Comparison of ENCODE assay signal across 9 mouse cellular contexts in genomic region chr11:117965561-117965981, GRCm38 (mm10). TPM values are rescaled to one million over a fixed set of nuclear protein-coding genes. Genes with fewer than 3 reads are reported as not detected.
A peak's percentile ranks its signal among the peaks of the same experiment; 100 is the strongest.
DNase-seq lines count a peak whose midpoint lies in the region; ATAC-seq and TF ChIP-seq lines count a peak whose summit lies in the region.
"Had no signal": no experiment of that assay in that cellular context is flagged by ENCODE, and none has a peak within 500 bp of the region (broad histone marks: within the 10 kb centered on the region; RNA-seq: fewer than 3 reads in every experiment).

No protein-coding gene starts in this region.

- no peak for DNase-seq in stomach, postnatal 0 days (ENCODE audit: low spot score)
- no peak for DNase-seq in spleen, postnatal 36 days (ENCODE audit: low spot score in 2 of 2)
- no peak for DNase-seq in left cerebral cortex, postnatal 36 days (ENCODE audit: low spot score in 2 of 2)
- DNase-seq: right cerebral cortex, adult 18-20 months had no signal

- H3K4me3 ChIP-seq in forebrain, embryonic 12.5 days (replicated peaks), result no peak overlapping the region
- H3K4me3 ChIP-seq in forebrain, embryonic 15.5 days, result no peak overlapping the region
- H3K4me3 ChIP-seq in stomach, embryonic 14.5 days (ENCODE audit: low read depth, low read length), result no peak overlapping the region
- no peak overlapping the region for H3K4me3 ChIP-seq in stomach, postnatal 0 days (ENCODE audit: low read depth, low read length)
- no peak overlapping the region for H3K4me3 ChIP-seq in intestine, embryonic 15.5 days (replicated peaks)
- H3K4me3 ChIP-seq in small intestine, adult 2 months (ENCODE audit: low read depth, low read length), result 0 out of 2 replicates have a peak overlapping the region, but pooled peaks have one; percentile 3

- intact Hi-C loops in left cerebral cortex, postnatal 36 days (cut with DNase I), result no loop called here

- peaks cover 49% of the 10 kb centered on the region for H3K27me3 ChIP-seq in forebrain, embryonic 12.5 days
- no peaks in the 10 kb centered on the region for H3K27me3 ChIP-seq in forebrain, embryonic 15.5 days
- no peaks in the 10 kb centered on the region for H3K27me3 ChIP-seq in stomach, embryonic 14.5 days (ENCODE audit: control insufficient read depth, insufficient read depth, low read length)
- H3K27me3 ChIP-seq in stomach, postnatal 0 days (ENCODE audit: control insufficient read depth, insufficient read depth, low read length), result no peaks in the 10 kb centered on the region
- no peaks in the 10 kb centered on the region for H3K27me3 ChIP-seq in intestine, embryonic 15.5 days (replicated peaks)
- no peaks in the 10 kb centered on the region for H3K27me3 ChIP-seq in small intestine, adult 2 months (ENCODE audit: control insufficient read depth, insufficient read depth, low read length)

- H3K9me3 ChIP-seq in forebrain, embryonic 12.5 days, result no peaks in the 10 kb centered on the region
- no peaks in the 10 kb centered on the region for H3K9me3 ChIP-seq in forebrain, embryonic 15.5 days
- no peaks in the 10 kb centered on the region for H3K9me3 ChIP-seq in stomach, embryonic 14.5 days (ENCODE audit: control insufficient read depth, low read depth, low read length)
- no peaks in the 10 kb centered on the region for H3K9me3 ChIP-seq in stomach, postnatal 0 days (ENCODE audit: control insufficient read depth, low read length)
- H3K9me3 ChIP-seq in intestine, embryonic 15.5 days, result no peaks in the 10 kb centered on the region

- no peak for ATAC-seq in forebrain, embryonic 12.5 days (ENCODE audit: low FRiP score)
- ATAC-seq in forebrain, embryonic 15.5 days (replicated peaks), result no peak
- no peak for ATAC-seq in stomach, embryonic 14.5 days (ENCODE audit: insufficient number of reproducible peaks, insufficient read depth, low FRiP score, low read depth)
- ATAC-seq in stomach, postnatal 0 days (ENCODE audit: low FRiP score, low TSS enrichment), result no peak
- no peak for ATAC-seq in intestine, embryonic 15.5 days

- TF ChIP-seq POLR2A in small intestine, adult 2 months (IDR thresholded peaks at IDR 0.05; ENCODE audit: low read depth, low read length), result no peak

- no peak for TF ChIP-seq CTCF in stomach, postnatal 0 days (IDR thresholded peaks at IDR 0.05; ENCODE audit: low read depth)
- TF ChIP-seq CTCF in small intestine, adult 2 months (IDR thresholded peaks at IDR 0.05; ENCODE audit: extremely low read depth, insufficient read length, insufficient replicate concordance, low read depth, low read length), result no peak

- TF ChIP-seq EP300 in stomach, postnatal 0 days (optimal IDR thresholded peaks at IDR 0.05), result no peak

- no peaks in the 10 kb centered on the region; the same call in 1 of the 2 replicates for H3K36me3 ChIP-seq in forebrain, embryonic 12.5 days (replicated peaks)
- no peaks in the 10 kb centered on the region for H3K36me3 ChIP-seq in forebrain, embryonic 15.5 days
- peaks cover 7% of the 10 kb centered on the region; the same call in 1 of the 2 replicates for H3K36me3 ChIP-seq in stomach, embryonic 14.5 days (ENCODE audit: control insufficient read depth, insufficient read depth, low read length)
- peaks cover 8% of the 10 kb centered on the region for H3K36me3 ChIP-seq in stomach, postnatal 0 days (ENCODE audit: control insufficient read depth, insufficient read depth, low read length)
- H3K36me3 ChIP-seq in intestine, embryonic 15.5 days, result no peaks in the 10 kb centered on the region
- H3K36me3 ChIP-seq in small intestine, adult 2 months (ENCODE audit: control insufficient read depth, insufficient read depth, low read length), result peaks cover 23% of the 10 kb centered on the region

- H3K9ac ChIP-seq in forebrain, embryonic 12.5 days, result no peak overlapping the region
- no peak overlapping the region for H3K9ac ChIP-seq in forebrain, embryonic 15.5 days (replicated peaks)
- H3K9ac ChIP-seq in stomach, embryonic 14.5 days (replicated peaks; ENCODE audit: low read depth, low read length), result no peak overlapping the region; the same call in 1 of the 2 replicates
- H3K9ac ChIP-seq in stomach, postnatal 0 days (ENCODE audit: low read length), result no peak overlapping the region
- peak overlapping the region; percentile 17; the same call in 1 of the 2 replicates for H3K9ac ChIP-seq in intestine, embryonic 15.5 days

- H3K4me2 ChIP-seq in forebrain, embryonic 12.5 days, result peak overlapping the region; percentile 24
- H3K4me2 ChIP-seq in forebrain, embryonic 15.5 days (replicated peaks), result no peak overlapping the region; the same call in 1 of the 2 replicates
- H3K4me2 ChIP-seq in stomach, embryonic 14.5 days (replicated peaks; ENCODE audit: low read depth, low read length), result peak overlapping the region; percentile 98; the same call in 1 of the 2 replicates
- H3K4me2 ChIP-seq in stomach, postnatal 0 days (replicated peaks; ENCODE audit: low read depth), result no peak overlapping the region
- peak overlapping the region; percentile 28 for H3K4me2 ChIP-seq in intestine, embryonic 15.5 days (replicated peaks)

- H3K27ac ChIP-seq in forebrain, embryonic 12.5 days, result no peak overlapping the region
- H3K27ac ChIP-seq in forebrain, embryonic 15.5 days (replicated peaks), result no peak overlapping the region
- no peak overlapping the region for H3K27ac ChIP-seq in stomach, embryonic 14.5 days (ENCODE audit: low read length)
- no peak overlapping the region; the same call in 1 of the 2 replicates for H3K27ac ChIP-seq in stomach, postnatal 0 days (replicated peaks)
- peak overlapping the region; percentile 93; the same call in 1 of the 2 replicates for H3K27ac ChIP-seq in intestine, embryonic 15.5 days
- no peak overlapping the region for H3K27ac ChIP-seq in small intestine, adult 2 months (ENCODE audit: insufficient read depth, low read depth, low read length)

- peaks cover 77% of the 10 kb centered on the region for H3K4me1 ChIP-seq in forebrain, embryonic 12.5 days
- H3K4me1 ChIP-seq in forebrain, embryonic 15.5 days, result peaks cover 70% of the 10 kb centered on the region
- peaks cover 61% of the 10 kb centered on the region for H3K4me1 ChIP-seq in stomach, embryonic 14.5 days (ENCODE audit: control insufficient read depth, insufficient read depth, low read length)
- peaks cover 19% of the 10 kb centered on the region for H3K4me1 ChIP-seq in stomach, postnatal 0 days (replicated peaks; ENCODE audit: control insufficient read depth, insufficient read depth)
- H3K4me1 ChIP-seq in intestine, embryonic 15.5 days (replicated peaks), result peaks cover 75% of the 10 kb centered on the region
- H3K4me1 ChIP-seq in small intestine, adult 2 months (ENCODE audit: control insufficient read depth, insufficient read depth, insufficient read length, low read length), result peaks cover 39% of the 10 kb centered on the region

- WGBS in forebrain, embryonic 12.5 days, result 13% methylated on average over 9 of the region's 9 CpGs
- WGBS in forebrain, embryonic 15.5 days, result 21% methylated on average over 9 of the region's 9 CpGs
- 32% methylated on average over 9 of the region's 9 CpGs for WGBS in stomach, embryonic 14.5 days
- WGBS in stomach, postnatal 0 days, result 36% methylated on average over 9 of the region's 9 CpGs
- 47% methylated on average over 9 of the region's 9 CpGs for WGBS in intestine, embryonic 15.5 days
- 68% methylated on average over 9 of the region's 9 CpGs for whole genome bisulfite sequencing in small intestine, adult 2 months

RNA-seq across cellular contexts. Expression of gene Socs3, which starts 4.3 kb away (rescaled TPM):
- polyA plus RNA-seq in forebrain, embryonic 12.5 days (2016; fragmentation: Nextera tagmentation; extraction: Ambion mirVana), result 13.5 and 14.7 TPM in 2 replicates
- polyA plus RNA-seq in forebrain, embryonic 15.5 days (2015; fragmentation: Nextera tagmentation; extraction: Ambion mirVana), result 14.2 and 15.1 TPM in 2 replicates
- polyA plus RNA-seq in stomach, embryonic 14.5 days (2014; fragmentation: Nextera tagmentation; extraction: Ambion mirVana), result 9.2 and 11.5 TPM in 2 replicates
- 13.5 and 15.7 TPM in 2 replicates for polyA plus RNA-seq in stomach, postnatal 0 days (2015; fragmentation: Nextera tagmentation; extraction: Ambion mirVana)
- polyA plus RNA-seq in intestine, embryonic 15.5 days (2015; fragmentation: Nextera tagmentation; extraction: Ambion mirVana), result 18.4 and 19.1 TPM in 2 replicates
- 27.2 and 47.2 TPM in 2 replicates for polyA plus RNA-seq in small intestine, adult 2 months (2012; rRNA removed)
- total RNA-seq in left cerebral cortex, postnatal 36 days (2021), result 1 to 10 TPM; 2.8 to 5.0 TPM

RNA-seq across cellular contexts. Expression of gene Pgs1, which starts 20.5 kb away (rescaled TPM):
- 45.3 and 45.9 TPM in 2 replicates for polyA plus RNA-seq in forebrain, embryonic 12.5 days (2016; fragmentation: Nextera tagmentation; extraction: Ambion mirVana)
- polyA plus RNA-seq in forebrain, embryonic 15.5 days (2015; fragmentation: Nextera tagmentation; extraction: Ambion mirVana), result 52.9 and 54.3 TPM in 2 replicates
- polyA plus RNA-seq in stomach, embryonic 14.5 days (2014; fragmentation: Nextera tagmentation; extraction: Ambion mirVana), result 30.6 and 30.8 TPM in 2 replicates
- 28.7 and 29.4 TPM in 2 replicates for polyA plus RNA-seq in stomach, postnatal 0 days (2015; fragmentation: Nextera tagmentation; extraction: Ambion mirVana)
- polyA plus RNA-seq in intestine, embryonic 15.5 days (2015; fragmentation: Nextera tagmentation; extraction: Ambion mirVana), result 32.6 and 33.5 TPM in 2 replicates
- 19.8 and 35.0 TPM in 2 replicates for polyA plus RNA-seq in small intestine, adult 2 months (2012; rRNA removed)
- 10 to 100 TPM; 82.8 to 86.3 TPM for total RNA-seq in left cerebral cortex, postnatal 36 days (2021)

Comparison
In these comparisons a context has a peak if more than half of its experiments do, and no peak if none do; other contexts are left out.
1. H3K4me2 ChIP-seq: peak in forebrain, embryonic 12.5 days (single experiment), stomach, embryonic 14.5 days (single experiment) and intestine, embryonic 15.5 days (single experiment); none in forebrain, embryonic 15.5 days (single experiment) and stomach, postnatal 0 days (single experiment).